Mouse (Mus musculus) stomach, embryonic 15.5 days (tissue): ENCODE measurements around the gene Nsun7. TPM values are rescaled to one million over a fixed set of nuclear protein-coding genes. Genes with fewer than 3 reads are reported as not detected.

Experiments used
- ATAC-seq: fragments of 200-750 bp; cut with Nextera tagmentation; 2 replicates; pipeline ENCODE4 v1.8.0; 2017; ENCODE audit warnings: low read depth, moderate number of reproducible peaks, moderate TSS enrichment; ENCODE audit not compliant: insufficient read depth, low FRiP score
- H3K27ac ChIP-seq: fragments of 300-500 bp; sonication (generic); 2 replicates; pipeline ENCODE4 v1.5.1; 2015; ENCODE audit warnings: mild to moderate bottlenecking, inconsistent platforms
- H3K27me3 ChIP-seq: fragments of 300-500 bp; sonication (generic); replicated peaks from 2 replicates; pipeline ENCODE4 v1.6.1; 2015; ENCODE audit warnings: inconsistent platforms
- H3K36me3 ChIP-seq: fragments of 300-500 bp; sonication (generic); 2 replicates; pipeline ENCODE4 v1.6.1; 2015; ENCODE audit warnings: inconsistent platforms
- H3K4me1 ChIP-seq: fragments of 300-500 bp; sonication (generic); 2 replicates; pipeline ENCODE4 v1.6.1; 2015; ENCODE audit warnings: inconsistent platforms
- H3K4me2 ChIP-seq: fragments of 300-500 bp; sonication (generic); 2 replicates; pipeline ENCODE4 v1.6.1; 2015; ENCODE audit warnings: mild to moderate bottlenecking, inconsistent platforms
- H3K4me3 ChIP-seq: fragments of 300-500 bp; sonication (generic); replicated peaks from 2 replicates; pipeline ENCODE4 v1.5.1; 2015; ENCODE audit warnings: inconsistent platforms
- H3K9ac ChIP-seq: fragments of 300-500 bp; sonication (generic); 2 replicates; pipeline ENCODE4 v1.6.1; 2015; ENCODE audit warnings: inconsistent platforms
- H3K9me3 ChIP-seq: fragments of 300-500 bp; sonication (generic); 2 replicates; pipeline ENCODE4 v1.6.1; 2016; ENCODE audit warnings: inconsistent platforms
- WGBS: fragments of 180-500 bp; shearing (Covaris S2); methylation state at CpG from one replicate; pipeline ENCODE4 v1.1.7; 2015; 5-methylcytosine and 5-hydroxymethylcytosine counted together
- polyA plus RNA-seq: library from polyadenylated mRNA; unstranded; fragments of >200 nt; fragmentation: Nextera tagmentation; extraction: Ambion mirVana; gene quantifications from 2 replicates; pipeline ENCODE4 v1.2.1, GENCODE M21; 2015

Nsun7 gene
- polyA plus RNA-seq, 1 experiment from 2014 or later, result 0.33 TPM

- H3K36me3 ChIP-seq, result no peaks in the 10 kb centered on the region
- H3K27ac ChIP-seq, result no peak overlapping the region
- no peak for ATAC-seq
- no peaks in the 10 kb centered on the region for H3K9me3 ChIP-seq
- H3K4me3 ChIP-seq, result no peak overlapping the region
- WGBS, result 79% methylated on average over 11 of the region's 11 CpGs
- no peak overlapping the region for H3K9ac ChIP-seq
- H3K27me3 ChIP-seq, result no peaks in the 10 kb centered on the region
- H3K4me2 ChIP-seq, result no peak overlapping the region
- H3K4me1 ChIP-seq, result no peaks in the 10 kb centered on the region
These were observed 34.5 kb downstream of the Nsun7 start for GRCm38 (mm10) chr5:66294106-66294625.

GRCm38 (mm10) chr5:66294952-66295351 is 35.3 kb downstream of the Nsun7 start:
- no peak overlapping the region for H3K27ac ChIP-seq
- no peaks in the 10 kb centered on the region for H3K36me3 ChIP-seq
- H3K4me3 ChIP-seq, result no peak overlapping the region
- WGBS, result 87% methylated on average over 4 of the region's 4 CpGs
- no peaks in the 10 kb centered on the region for H3K4me1 ChIP-seq
- H3K4me2 ChIP-seq, result no peak overlapping the region
- H3K27me3 ChIP-seq, result no peaks in the 10 kb centered on the region
- H3K9me3 ChIP-seq, result no peaks in the 10 kb centered on the region
- ATAC-seq, result no peak
- H3K9ac ChIP-seq, result no peak overlapping the region

GRCm38 (mm10) chr5:66296116-66296515 is 36.4 kb downstream of the Nsun7 start:
- no peak for ATAC-seq
- WGBS, result 94% methylated on average over 5 of the region's 5 CpGs
- no peaks in the 10 kb centered on the region for H3K9me3 ChIP-seq

GRCm38 (mm10) chr5:66298856-66299255 is 39.2 kb downstream of the Nsun7 start:
- no peak overlapping the region for H3K4me2 ChIP-seq
- H3K4me3 ChIP-seq, result no peak overlapping the region
- WGBS, result 85% methylated on average over 6 of the region's 6 CpGs
- no peaks in the 10 kb centered on the region for H3K4me1 ChIP-seq
- H3K27me3 ChIP-seq, result no peaks in the 10 kb centered on the region
- H3K9me3 ChIP-seq, result no peaks in the 10 kb centered on the region
- H3K27ac ChIP-seq, result no peak overlapping the region
- H3K36me3 ChIP-seq, result no peaks in the 10 kb centered on the region; the same call in 1 of the 2 replicates
- no peak for ATAC-seq
- H3K9ac ChIP-seq, result no peak overlapping the region

More at GRCm38 (mm10) chr5:66296116-66296515, 36.4 kb downstream of the Nsun7 start:
- no peaks in the 10 kb centered on the region for H3K27me3 ChIP-seq
- no peak overlapping the region for H3K9ac ChIP-seq
- no peaks in the 10 kb centered on the region for H3K4me1 ChIP-seq
- no peaks in the 10 kb centered on the region for H3K36me3 ChIP-seq
- H3K27ac ChIP-seq, result no peak overlapping the region
- H3K4me2 ChIP-seq, result no peak overlapping the region
- no peak overlapping the region for H3K4me3 ChIP-seq

- Histone ChIP-seq H3K9me3 (no peaks in the 10 kb centered on the region), H3K27me3 (no peaks in the 10 kb centered on the region), H3K4me2 (no peak overlapping the region), H3K36me3 (no peaks in the 10 kb centered on the region; the same call in 1 of the 2 replicates), H3K4me3 (no peak overlapping the region), H3K9ac (no peak overlapping the region), H3K4me1 (no peaks in the 10 kb centered on the region), H3K27ac (no peak overlapping the region)
- no peak for ATAC-seq
- WGBS, result 86% methylated on average over 13 of the region's 13 CpGs
These were observed 40.9 kb downstream of the Nsun7 start for GRCm38 (mm10) chr5:66300576-66300975.

GRCm38 (mm10) chr5:66302085-66302815 is 42.6 kb downstream of the Nsun7 start:
- ATAC-seq, result no peak
- no peaks in the 10 kb centered on the region for H3K9me3 ChIP-seq
- no peak overlapping the region for H3K4me2 ChIP-seq
- H3K36me3 ChIP-seq, result no peaks in the 10 kb centered on the region; the same call in 1 of the 2 replicates
- H3K4me3 ChIP-seq, result no peak overlapping the region
- WGBS, result 83% methylated on average over 21 of the region's 21 CpGs
- H3K9ac ChIP-seq, result no peak overlapping the region
- no peaks in the 10 kb centered on the region for H3K27me3 ChIP-seq
- H3K4me1 ChIP-seq, result no peaks in the 10 kb centered on the region
- no peak overlapping the region for H3K27ac ChIP-seq

- H3K36me3 ChIP-seq, result no peaks in the 10 kb centered on the region; the same call in 1 of the 2 replicates
- WGBS, result 88% methylated on average over 2 of the region's 2 CpGs
- H3K4me3 ChIP-seq, result no peak overlapping the region
- H3K9me3 ChIP-seq, result no peaks in the 10 kb centered on the region
- no peak for ATAC-seq
- H3K4me2 ChIP-seq, result no peak overlapping the region
- no peaks in the 10 kb centered on the region for H3K4me1 ChIP-seq
- H3K27me3 ChIP-seq, result no peaks in the 10 kb centered on the region
- no peak overlapping the region for H3K27ac ChIP-seq
- no peak overlapping the region for H3K9ac ChIP-seq
These were observed 43.2 kb downstream of the Nsun7 start for GRCm38 (mm10) chr5:66302873-66303272.

- Histone ChIP-seq H3K4me2 (no peak overlapping the region), H3K9me3 (no peaks in the 10 kb centered on the region), H3K27me3 (no peaks in the 10 kb centered on the region), H3K36me3 (no peaks in the 10 kb centered on the region; the same call in 1 of the 2 replicates), H3K4me1 (no peaks in the 10 kb centered on the region), H3K27ac (no peak overlapping the region), H3K9ac (no peak overlapping the region), H3K4me3 (no peak overlapping the region)
- no peak for ATAC-seq
- 78% methylated on average over 11 of the region's 11 CpGs for WGBS
These were observed 44.8 kb downstream of the Nsun7 start for GRCm38 (mm10) chr5:66304300-66305067.

GRCm38 (mm10) chr5:66305511-66305910 is 45.8 kb downstream of the Nsun7 start:
- Histone ChIP-seq H3K9ac (no peak overlapping the region), H3K36me3 (no peaks in the 10 kb centered on the region; the same call in 1 of the 2 replicates), H3K27ac (no peak overlapping the region), H3K9me3 (no peaks in the 10 kb centered on the region), H3K4me2 (no peak overlapping the region), H3K4me3 (no peak overlapping the region), H3K4me1 (no peaks in the 10 kb centered on the region), H3K27me3 (no peaks in the 10 kb centered on the region)
- ATAC-seq, result no peak
- WGBS, result 78% methylated on average over 8 of the region's 8 CpGs

GRCm38 (mm10) chr5:66310328-66310727 is 50.6 kb downstream of the Nsun7 start:
- no peak overlapping the region for H3K9ac ChIP-seq
- H3K27ac ChIP-seq, result no peak overlapping the region
- H3K9me3 ChIP-seq, result no peaks in the 10 kb centered on the region
- no peak overlapping the region for H3K4me2 ChIP-seq
- WGBS, result 74% methylated on average over 9 of the region's 9 CpGs
- no peaks in the 10 kb centered on the region for H3K4me1 ChIP-seq
- no peak for ATAC-seq
- H3K4me3 ChIP-seq, result no peak overlapping the region
- H3K36me3 ChIP-seq, result no peaks in the 10 kb centered on the region; the same call in 1 of the 2 replicates
- no peaks in the 10 kb centered on the region for H3K27me3 ChIP-seq

- no peaks in the 10 kb centered on the region; the same call in 1 of the 2 replicates for H3K36me3 ChIP-seq
- H3K27me3 ChIP-seq, result no peaks in the 10 kb centered on the region
- no peak overlapping the region for H3K27ac ChIP-seq
- no peaks in the 10 kb centered on the region for H3K4me1 ChIP-seq
- 91% methylated on average over 11 of the region's 11 CpGs for WGBS
- H3K9me3 ChIP-seq, result no peaks in the 10 kb centered on the region
- no peak overlapping the region for H3K9ac ChIP-seq
- ATAC-seq, result no peak
- no peak overlapping the region for H3K4me2 ChIP-seq
- H3K4me3 ChIP-seq, result no peak overlapping the region
These were observed 51.1 kb downstream of the Nsun7 start for GRCm38 (mm10) chr5:66310806-66311205.

GRCm38 (mm10) chr5:66315791-66316190 is 56.1 kb downstream of the Nsun7 start:
- Histone ChIP-seq H3K27me3 (no peaks in the 10 kb centered on the region), H3K9me3 (no peaks in the 10 kb centered on the region), H3K4me2 (no peak overlapping the region), H3K27ac (no peak overlapping the region), H3K4me1 (no peaks in the 10 kb centered on the region), H3K9ac (no peak overlapping the region), H3K36me3 (no peaks in the 10 kb centered on the region), H3K4me3 (no peak overlapping the region)
- WGBS, result 83% methylated on average over 5 of the region's 5 CpGs
- ATAC-seq, result no peak
